Mouse (Mus musculus) adrenal gland (tissue): ENCODE data around the gene Pou2f3.

Experiments used
- intact Hi-C: fragments of 180-260 bp; cut with DNase I; formaldehyde crosslinking; loops from one replicate; pipeline ENCODE4 v1.15.1; 2025

Pou2f3 gene

GRCm38 (mm10) chr9:43232286-43232685, 22.1 kb upstream of the Pou2f3 start:
- intact Hi-C loops, result no loop called here

- intact Hi-C loops, result no loop called here
Observed at GRCm38 (mm10) chr9:43231805-43232204, 21.6 kb upstream of the Pou2f3 start.

- intact Hi-C loops, result no loop called here
Observed at GRCm38 (mm10) chr9:43230886-43231285, 20.7 kb upstream of the Pou2f3 start.

- intact Hi-C loops, result no loop called here
Observed at GRCm38 (mm10) chr9:43229962-43230361, 19.8 kb upstream of the Pou2f3 start.

GRCm38 (mm10) chr9:43229398-43229895, 19.3 kb upstream of the Pou2f3 start:
- intact Hi-C loops, result no loop called here

GRCm38 (mm10) chr9:43228745-43229144, 18.6 kb upstream of the Pou2f3 start:
- intact Hi-C loops, result no loop called here

GRCm38 (mm10) chr9:43227626-43228025, 17.5 kb upstream of the Pou2f3 start:
- intact Hi-C loops, result no loop called here

- intact Hi-C loops, result no loop called here
Observed at GRCm38 (mm10) chr9:43226573-43227160, 16.5 kb upstream of the Pou2f3 start.

- intact Hi-C loops, result no loop called here
Observed at GRCm38 (mm10) chr9:43225481-43225880, 15.3 kb upstream of the Pou2f3 start.

GRCm38 (mm10) chr9:43224771-43225355, 14.7 kb upstream of the Pou2f3 start:
- intact Hi-C loops, result no loop called here

GRCm38 (mm10) chr9:43222429-43222715, 12.2 kb upstream of the Pou2f3 start:
- intact Hi-C loops, result loop anchor here (1.0 kb wide), 1 partner anchor 62 kb away; no protein-coding TSS in a partner anchor

GRCm38 (mm10) chr9:43221643-43222428, 11.7 kb upstream of the Pou2f3 start:
- intact Hi-C loops, result loop anchor here (1.0 kb wide), 1 partner anchor 62 kb away; no protein-coding TSS in a partner anchor

GRCm38 (mm10) chr9:43210771-43211450, 742 bp upstream of the Pou2f3 start:
- intact Hi-C loops, result loop anchor here (2.0 kb wide), 3 partner anchors 68 to 422 kb away; no protein-coding TSS in a partner anchor

GRCm38 (mm10) chr9:43206022-43206390, 4.2 kb downstream of the Pou2f3 start:
- intact Hi-C loops, result no loop called here

GRCm38 (mm10) chr9:43205343-43206021, 4.7 kb downstream of the Pou2f3 start:
- intact Hi-C loops, result no loop called here

GRCm38 (mm10) chr9:43200212-43200611, 10.0 kb downstream of the Pou2f3 start:
- intact Hi-C loops, result no loop called here

- intact Hi-C loops, result no loop called here
Observed at GRCm38 (mm10) chr9:43194001-43194400, 16.2 kb downstream of the Pou2f3 start.

- intact Hi-C loops, result no loop called here
Observed at GRCm38 (mm10) chr9:43191561-43191960, 18.6 kb downstream of the Pou2f3 start.

GRCm38 (mm10) chr9:43189021-43189356, 21.2 kb downstream of the Pou2f3 start:
- intact Hi-C loops, result no loop called here

- intact Hi-C loops, result no loop called here
Observed at GRCm38 (mm10) chr9:43188309-43189020, 21.7 kb downstream of the Pou2f3 start.

- intact Hi-C loops, result no loop called here
Observed at GRCm38 (mm10) chr9:43179614-43180013, 30.6 kb downstream of the Pou2f3 start.
